Mouse (Mus musculus): ENCODE measurements around the gene Prpf38b.

Gene Prpf38b

DNA sequence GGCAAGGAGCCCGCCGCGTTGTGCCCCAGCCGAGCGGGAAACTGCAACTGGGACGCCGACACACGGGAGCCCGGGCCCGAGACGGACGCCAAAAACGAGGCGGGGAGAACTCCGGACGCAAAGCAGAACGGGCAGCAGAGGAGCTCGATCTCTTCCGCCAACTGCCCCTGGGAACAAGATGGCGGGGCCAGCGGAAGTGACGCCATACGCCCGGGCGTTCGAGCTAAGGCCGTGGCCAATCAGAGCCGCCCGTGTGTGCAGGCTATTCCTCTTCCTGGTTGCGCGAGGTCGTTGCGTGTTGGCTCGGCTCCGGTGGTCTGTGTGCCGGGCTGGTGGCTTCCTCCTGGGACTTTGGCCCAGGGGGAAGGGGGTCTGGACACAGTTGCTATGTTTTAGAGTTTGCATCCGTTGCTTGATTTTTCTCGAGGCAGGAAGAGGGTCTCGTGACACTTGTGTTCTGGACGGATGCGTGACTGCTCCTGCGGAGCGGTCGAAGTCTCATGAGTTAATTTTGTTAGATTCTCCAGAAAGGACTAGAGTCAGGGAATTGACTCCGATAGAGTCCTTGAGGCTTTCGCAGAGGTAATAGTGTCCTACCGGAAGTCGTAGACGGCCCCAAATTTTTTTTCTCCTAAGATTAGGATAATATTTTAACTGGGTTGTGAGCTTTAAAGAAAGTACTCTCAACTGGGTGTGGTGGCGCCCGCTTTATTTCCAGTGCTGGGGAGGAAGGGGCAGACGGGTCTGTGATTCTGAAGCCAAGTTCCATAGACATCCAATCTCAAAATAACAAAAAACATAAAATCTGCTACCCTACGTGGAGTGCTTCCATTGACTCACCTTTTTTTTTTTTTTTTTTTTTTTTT is at the start of gene Prpf38b:
Prpf38b (minus strand) TSS at position 180 of the 866 bp plus-strand sequence.
- DNase-seq: peak; percentile 96

DNA sequence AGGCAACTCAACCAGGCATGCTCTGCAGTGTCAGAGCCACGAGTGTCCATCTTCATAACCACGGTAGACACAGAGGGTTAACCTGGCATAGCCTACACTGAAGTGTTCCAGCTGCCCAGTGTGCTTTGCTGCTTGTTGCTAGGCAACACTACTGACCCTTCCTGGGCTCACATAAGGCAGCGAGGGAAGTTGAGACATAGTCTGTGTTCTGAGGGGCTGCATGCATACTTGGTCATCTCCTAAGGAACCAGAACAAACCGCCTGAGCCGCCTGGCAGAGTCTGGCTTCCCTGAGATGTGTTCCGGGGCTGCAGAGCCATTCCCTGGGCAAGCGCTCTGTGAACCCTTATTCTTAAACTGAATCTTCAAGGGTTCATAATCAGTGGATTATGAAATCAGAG is 49.7 kb upstream of the Prpf38b start:
- peak; percentile 27 for DNase-seq

DNA sequence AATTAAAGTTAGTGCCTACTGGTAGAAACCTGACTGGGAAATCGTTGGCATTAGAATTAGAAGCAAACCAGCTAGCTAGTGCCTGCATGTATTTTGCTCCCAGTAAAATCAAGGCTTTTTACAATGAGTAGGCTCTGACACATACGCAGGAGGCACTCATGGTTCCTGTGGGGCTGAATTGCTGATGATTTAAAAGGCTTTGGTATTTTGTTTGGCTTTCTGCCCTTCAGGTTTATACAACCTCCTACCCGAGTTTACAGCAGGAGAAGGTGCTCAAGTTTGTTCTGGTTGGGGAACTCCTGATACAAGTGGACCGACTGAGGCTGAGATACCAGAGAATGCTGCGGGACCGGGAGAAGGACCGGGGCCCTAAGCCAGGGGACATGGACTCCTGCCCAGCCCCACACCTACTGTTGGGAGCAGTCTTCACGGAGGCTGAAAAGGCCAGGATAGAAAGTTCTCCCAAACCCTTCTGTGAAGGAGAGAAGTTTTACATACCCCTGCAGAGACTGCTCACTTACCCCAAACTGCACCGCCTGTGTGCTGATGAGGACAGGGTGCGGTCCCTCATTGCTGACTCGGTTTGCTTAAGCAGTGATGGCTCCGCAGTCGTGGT is 48.3 kb upstream of the Prpf38b start:
- no peak for DNase-seq

DNA sequence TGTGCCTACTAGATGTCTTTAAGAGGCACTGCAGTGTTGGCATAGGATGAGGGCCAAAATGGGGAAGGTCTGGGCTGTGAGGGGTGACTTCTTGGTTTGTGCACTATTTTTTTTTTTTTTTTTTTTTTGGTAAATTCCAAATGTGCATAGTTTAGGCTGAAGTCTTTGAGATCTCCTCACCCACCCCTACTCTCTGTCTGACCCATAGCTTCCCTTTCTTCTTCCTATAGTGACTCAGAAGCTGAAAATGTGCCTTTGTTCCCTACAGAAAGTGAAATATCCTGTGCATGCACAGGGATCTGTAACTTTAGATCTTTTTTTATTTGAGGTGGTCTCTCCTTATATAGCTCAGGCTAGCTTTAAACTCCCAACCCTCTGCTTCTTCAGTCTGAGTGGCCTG is 46.4 kb upstream of the Prpf38b start:
- no peak for DNase-seq

DNA sequence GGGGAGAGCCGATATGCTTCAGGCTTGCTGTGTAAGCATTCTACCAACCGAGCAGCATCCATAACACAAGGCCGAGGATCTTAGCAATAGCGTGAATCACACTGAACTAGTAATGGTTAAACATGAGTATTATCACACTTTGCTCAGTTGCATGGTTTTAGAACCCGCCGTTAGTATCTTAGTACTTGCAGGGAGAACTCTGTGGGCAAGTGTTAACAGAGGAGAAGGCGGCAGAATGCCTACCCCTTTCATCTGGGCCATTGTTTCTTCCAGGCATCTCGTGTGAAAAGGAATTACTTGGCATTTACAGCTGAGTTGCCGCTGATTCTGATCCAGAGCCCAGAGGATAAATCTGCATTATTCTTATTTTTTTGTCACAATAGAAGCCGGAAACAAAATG is 29.5 kb upstream of the Prpf38b start:
- DNase-seq: no peak

DNA sequence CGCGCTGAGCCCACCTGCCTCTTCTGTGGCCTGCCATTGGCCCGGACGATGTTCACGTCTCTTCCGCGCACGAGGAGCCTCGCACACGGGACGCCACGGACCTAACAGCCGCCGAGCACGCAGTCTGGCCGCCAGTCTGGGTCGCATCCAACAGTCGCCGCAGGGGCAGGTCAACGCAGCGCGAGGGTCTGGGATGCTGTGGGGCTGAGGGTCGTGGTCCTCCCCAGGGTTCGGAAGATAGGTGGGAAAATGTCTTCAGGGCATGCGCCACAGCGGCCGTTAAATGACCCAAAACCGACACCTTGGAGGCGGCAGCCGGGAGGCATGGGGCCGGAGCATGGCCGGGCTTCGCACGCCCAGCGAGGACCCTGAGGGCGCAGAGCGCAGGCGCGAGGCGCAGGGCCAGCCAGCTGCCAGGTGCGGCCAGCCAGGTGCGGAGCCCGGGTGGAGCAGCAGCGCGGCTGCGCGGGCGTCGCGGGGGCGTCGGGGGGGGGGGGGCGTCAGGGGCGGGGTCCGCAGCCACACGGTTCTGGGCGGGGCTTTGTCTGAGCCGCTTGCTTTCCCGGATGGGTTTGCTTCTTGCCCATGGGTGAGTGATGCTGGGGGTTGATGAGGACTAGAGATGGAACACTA is 28.6 kb upstream of the Prpf38b start, which contains the start of gene Gm9857:
Gm9857 (minus strand) TSS at position 445 of the 633 bp plus-strand sequence.
- DNase-seq: peak; percentile 51

DNA sequence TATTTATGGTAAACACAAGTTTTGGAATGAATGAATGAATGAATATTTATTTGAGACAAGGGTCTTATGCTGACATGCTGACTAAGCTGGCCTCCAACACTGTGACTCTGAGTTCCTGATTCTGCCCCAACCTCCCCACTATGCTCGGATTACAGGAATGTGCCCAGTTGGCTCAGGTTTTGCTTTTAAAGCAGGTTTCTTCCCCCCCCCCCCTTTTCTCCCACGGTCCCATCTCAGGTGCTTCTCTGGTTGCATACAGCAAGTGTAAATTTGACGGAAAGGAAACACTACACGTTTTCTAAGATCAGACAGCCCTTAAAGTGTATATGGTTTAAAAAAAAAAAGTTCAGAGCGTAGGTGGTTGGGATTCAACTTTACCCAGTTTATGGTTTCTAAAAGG is 28.0 kb upstream of the Prpf38b start, which contains the start of gene Henmt1:
Henmt1 (plus strand) TSS at position 301 of the 400 bp plus-strand sequence.
- DNase-seq: no peak

DNA sequence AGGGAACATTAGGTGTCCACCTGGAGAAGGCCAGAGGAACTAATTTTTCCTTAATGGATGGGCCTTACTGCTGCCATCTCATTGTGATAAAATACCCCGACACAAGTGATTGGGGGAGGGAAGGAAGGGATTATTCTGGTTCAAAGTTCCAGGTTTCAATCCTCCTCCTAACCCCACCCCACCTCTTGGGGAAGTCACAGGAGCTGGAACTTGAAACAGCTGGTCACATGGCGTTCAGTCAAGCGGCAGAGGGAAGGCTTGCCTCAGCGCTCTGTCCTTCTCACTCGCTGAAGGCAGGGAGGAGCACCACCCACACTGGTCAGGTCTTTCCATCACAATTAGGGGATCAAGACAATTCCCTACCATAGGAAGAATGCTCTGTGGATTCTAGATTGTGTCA is 27.2 kb upstream of the Prpf38b start:
- no peak for DNase-seq

DNA sequence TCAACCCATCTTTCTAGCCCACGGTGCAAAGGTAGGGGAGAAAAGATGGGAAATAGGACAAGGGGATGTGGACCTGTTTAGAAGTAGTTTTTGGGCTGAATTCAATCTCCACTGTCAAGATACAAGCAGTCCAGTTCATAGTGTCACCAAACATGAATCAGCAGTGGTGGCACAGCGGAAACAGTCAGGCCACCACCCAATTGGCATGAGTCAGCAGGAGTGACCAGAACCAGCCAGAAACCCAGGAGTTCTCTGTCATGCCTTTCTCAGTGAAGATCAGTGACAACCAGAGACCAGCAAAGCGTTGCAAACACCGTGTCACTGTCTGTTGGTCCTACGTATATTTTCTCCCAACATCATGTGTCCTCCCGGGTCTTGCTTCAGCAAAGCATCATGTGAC is 22.0 kb upstream of the Prpf38b start:
- DNase-seq: no peak

DNA sequence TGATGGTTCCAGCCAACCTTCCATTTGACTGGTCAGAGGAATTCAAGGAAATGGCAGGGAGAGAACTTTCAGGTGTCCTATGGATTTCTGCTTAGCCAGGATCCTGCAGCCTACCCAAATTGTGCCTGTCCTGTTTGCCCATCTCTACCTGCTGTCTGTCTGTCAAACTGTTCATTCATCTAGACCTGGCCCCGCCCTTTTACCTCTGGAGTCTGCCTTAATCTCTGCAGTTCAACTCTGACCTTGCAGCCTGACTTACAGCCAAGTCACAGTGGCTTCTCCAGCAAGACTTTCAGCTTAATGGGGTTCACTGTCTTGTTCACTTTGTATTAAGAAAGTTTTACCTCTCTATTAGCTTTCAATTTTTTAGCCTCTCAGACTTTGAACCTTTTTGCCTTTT is 14.8 kb upstream of the Prpf38b start:
- no peak for DNase-seq

DNA sequence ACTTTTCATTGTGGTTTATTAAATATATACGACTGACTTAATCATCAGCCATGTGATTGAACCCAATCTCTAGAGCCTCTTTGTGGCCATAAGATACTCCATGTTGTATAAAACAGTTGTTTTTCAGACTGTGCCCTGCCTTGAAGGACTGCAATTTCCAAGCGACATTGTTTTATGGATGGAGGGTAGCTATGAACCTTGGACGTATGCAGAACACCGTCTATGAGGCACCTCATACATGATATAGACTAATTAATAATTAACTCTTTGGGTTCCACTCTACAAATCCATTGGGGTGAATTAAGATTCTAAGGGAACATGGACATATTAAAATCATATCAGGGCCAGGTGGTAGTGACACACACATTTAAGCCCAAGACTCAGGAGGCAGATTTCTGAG is 14.2 kb upstream of the Prpf38b start:
- no peak for DNase-seq

DNA sequence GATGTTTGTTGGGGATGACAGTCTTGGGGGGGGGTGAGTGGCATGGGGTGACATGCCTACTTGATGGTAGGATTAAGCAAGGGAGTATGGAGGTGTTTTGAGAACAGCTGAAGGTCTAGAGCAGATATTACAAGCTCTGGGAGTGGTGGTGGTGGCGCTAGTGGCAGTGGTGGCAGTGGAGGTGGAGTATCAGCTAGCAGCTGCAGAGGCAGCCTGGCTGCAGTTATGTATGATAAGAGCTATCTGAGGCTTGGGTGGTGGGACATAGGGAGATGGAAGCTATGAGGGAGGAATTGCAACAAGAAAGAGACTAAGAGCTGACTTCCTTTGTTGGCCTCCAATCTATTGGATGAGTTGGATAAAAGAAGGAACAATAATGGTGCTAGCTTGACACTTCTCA is 10.3 kb upstream of the Prpf38b start:
- DNase-seq: no peak

DNA sequence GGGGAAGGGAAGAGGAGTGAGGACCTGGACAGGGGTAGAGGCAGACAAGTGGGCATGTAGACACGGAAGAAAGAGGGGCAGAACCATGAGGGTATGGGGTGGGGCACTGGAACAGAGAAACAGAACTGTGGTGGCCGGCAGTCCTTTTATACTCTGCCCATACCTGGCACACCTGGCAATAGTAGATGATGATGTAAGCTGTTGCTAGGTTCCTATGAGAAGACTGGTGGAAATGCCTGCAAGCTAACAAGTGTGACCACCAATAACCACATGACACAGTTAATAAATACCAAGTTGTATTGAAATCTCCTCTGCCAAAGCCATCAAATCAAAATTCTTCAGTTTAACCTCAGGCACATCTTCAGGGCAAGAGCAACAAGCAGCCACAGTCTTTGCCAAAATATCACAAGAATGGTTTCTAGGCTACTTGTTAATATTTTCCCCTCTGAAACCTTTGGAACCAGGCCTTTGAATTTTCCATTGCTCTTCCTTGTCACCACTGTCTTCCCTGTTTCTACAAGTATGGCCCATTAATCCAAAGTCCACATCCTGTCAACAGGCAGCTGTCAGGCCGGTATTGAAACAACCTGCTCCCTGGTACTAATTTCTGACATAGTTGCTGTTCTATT is 9.0 kb upstream of the Prpf38b start:
- no peak for DNase-seq

DNA sequence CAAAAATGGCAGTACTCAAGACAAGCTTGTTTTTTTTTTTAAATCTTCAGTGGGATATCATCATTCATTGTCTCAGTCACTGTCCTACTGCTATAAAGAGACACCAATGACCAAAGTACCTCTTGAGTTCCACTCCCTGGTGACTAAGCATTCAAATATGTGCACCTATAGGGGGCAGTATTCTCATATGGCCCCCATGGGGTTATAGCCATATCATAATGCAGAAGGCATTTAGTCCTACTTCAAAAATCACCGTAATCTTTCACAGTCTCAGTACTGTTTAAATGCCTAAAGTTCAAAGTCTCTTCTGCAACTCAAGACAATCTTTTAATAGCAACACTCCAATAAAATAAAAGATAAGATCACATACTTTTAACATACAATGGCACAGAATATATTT is 7.3 kb upstream of the Prpf38b start:
- peak; percentile 36 for DNase-seq

DNA sequence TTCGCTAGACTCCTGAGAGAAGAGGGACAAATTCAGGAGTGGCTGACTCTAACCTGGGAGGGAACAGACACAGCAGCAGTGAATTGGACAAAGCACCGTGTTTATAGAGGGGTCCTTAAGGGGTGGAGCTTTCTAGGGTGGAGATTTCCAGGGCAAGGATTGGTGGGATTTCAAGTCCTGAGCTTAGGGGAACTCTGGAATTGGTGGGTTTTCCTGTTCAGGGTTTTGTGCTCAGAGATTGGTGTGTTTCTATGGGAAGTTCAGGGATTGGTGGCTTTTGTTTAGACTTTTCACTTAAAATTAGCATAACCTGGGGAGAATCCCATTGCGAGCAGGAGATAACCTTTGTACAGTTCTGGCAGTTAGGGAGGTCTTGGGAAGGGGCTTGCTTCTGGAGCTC is 6.5 kb upstream of the Prpf38b start:
- no peak for DNase-seq

DNA sequence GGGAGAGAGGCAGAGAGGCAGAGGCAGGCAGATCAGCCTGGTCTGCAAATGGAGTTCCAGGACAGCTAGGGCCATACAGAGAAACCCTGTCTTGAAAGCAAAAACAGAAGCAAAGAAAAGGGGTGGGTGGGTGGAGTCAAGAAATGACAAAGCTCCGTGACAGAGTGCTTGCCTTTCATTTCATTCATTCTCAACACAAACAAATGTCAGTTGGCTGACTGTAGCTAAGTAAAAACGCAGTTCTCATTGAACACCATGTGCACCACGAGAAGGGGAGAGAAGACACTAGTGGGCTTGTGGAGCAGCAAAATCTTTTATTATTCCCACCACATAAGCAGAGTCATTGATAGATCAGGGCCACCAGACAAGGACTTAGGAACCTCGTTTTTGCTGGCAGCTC is 5.3 kb upstream of the Prpf38b start:
- DNase-seq: no peak

DNA sequence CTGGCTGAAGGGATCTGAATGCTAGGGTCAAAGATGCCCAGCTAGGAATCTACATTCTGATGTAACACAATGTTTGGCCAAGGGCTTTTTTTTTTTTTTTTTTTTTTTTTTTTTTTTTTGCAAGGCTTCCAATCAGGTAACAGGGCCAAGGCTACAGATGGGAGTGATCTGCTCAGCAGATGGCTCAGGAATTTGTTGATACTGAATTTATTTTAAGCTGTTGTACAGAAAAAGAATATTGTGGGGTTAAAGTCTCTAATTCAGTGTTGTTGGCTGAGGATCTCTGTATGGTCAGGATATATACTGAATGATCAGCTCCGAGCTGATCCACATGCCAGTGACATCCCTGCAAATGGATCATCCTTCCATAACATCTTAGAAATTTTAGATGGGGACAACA is 4.5 kb upstream of the Prpf38b start:
- DNase-seq: no peak

DNA sequence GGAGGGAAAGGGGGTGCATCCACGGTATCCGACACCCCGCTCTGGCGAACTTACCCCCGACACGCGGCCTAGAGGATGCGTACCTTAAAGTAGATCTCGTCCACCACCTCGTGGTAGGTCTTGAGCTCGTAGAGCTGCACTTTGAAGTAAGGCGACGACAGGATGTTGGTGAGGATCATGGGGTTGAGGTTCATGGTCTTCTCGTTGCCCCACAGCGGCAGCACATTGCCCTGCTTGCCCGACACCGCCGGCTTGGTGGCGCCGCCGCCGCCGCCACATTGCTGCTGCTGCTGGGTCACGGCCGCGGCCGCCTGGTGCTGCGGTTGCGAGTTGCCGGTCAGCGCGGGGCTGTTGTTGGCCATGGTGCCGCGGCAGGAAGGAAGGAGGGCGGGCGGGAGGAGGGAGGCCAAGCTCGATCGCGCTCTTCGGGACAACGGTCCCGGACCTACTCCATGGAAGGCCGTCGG is 413 bp downstream of the Prpf38b start:
- peak; percentile 89 for DNase-seq

DNA sequence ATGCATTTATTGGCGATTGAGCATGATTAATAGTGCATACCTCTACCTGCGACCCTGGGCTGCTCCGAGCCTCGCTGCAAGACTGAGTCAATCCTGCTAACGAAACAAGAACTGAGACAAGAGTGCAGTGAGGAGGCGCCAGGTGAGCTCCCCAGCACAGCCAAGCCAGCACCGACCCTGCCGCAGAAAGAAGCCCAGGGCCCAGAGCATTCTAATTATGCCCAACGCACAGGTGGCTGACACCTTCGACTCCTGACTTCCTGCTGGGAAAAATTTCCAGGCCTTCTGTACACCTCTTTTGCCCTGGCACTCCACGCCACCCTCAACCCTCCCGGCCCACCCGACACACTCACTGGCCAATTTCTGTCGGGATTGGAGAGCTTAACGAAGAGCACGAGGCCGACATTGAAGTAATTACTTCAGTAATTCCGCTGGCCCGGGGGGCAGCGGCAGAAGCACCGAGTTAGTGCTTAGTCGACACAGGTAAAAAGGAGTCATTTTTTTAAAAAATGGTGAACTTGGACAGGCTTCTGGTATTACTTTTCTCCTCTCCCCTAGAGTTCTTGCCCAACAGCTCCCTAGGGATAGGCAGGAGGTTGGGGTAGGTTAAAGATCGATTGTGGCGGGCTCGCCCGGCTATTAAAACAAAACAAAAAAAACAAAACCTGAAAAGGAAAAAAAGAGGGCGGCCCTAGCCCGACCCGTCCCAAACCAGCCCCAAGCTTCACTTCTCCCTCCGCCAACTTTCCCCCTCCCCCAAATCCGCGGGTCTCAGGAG is 1.0 kb downstream of the Prpf38b start:
- DNase-seq: peak; percentile 36

DNA sequence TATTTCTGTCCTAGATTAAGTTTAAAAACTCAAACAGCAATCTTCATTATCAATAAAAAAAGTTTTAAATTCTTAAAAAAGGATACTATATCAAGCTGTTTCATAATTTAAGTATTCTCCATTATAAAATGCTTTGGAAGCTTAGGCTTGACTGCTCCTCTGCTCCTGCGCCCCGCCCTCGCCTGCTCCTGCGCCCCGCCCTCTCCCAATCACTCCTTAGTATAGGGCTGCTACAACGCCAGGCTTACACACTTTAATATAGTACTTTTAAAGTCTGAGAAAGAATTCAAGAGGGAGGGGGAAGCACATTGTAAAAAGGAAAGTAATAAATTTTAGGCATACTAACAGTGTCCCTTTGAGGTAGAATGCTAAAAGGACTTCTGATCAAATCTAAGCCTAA is 8.6 kb downstream of the Prpf38b start:
- no peak for DNase-seq

DNA sequence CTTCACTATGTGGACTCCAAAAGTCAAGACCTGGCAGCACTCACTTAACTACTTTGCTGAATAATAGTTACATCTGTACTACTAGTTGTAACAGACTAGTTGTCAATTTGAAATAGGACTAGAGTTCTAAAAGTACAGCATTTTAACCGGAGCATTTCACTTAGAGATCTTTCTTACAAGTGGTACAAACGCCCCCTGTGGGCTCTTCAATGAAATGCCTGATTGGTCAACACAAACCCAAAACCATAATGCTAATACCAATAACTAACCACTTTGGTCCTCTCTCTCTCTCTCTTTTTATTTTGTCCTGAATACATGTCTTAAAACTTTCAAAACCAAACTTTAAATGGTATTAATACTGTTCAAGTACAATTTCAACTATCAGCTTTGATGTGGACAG is 9.5 kb downstream of the Prpf38b start:
- DNase-seq: no peak

DNA sequence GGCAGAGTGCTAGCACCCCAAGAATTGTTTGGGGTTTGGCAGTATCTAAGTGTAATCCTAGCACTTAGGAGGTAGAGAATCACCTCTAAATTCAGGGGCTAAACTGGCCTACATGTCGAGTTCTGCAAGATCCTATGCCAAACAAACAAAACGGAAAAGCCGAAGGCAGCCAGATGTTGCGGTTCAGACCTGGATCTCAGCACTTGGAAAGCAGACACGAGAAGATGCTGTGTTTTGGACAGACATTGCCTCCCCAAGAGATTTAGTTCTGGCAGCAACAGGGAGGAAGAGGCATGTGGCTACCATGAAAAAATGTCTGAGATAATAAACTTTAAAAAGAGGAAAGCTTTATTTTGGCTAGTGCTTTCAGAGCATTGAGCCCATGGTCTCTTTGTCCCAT is 10.8 kb downstream of the Prpf38b start:
- no peak for DNase-seq

DNA sequence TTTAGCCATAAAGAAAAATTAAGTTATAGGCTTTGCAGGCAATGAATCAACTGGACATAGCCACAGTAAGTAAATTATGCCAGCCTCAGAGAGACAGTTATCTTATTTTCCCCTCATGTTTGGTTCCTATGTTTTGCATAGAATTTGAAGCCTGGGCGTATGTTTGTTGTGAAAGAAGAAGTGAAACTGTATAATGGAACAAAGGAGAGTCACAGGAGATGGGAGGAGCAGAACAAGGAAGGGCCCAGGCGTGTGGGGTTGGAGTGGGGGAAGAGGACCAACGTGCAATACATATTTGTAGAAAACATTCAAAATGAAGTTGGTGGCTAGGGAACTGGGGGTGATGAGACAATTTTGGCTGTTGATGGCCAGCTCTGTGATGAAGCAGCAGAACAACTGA is 11.4 kb downstream of the Prpf38b start:
- no peak for DNase-seq

Data from thymus, postnatal 14 days (tissue).